13 mouse cellular contexts compared by ENCODE assay signal in genomic region chr8:114458113-114458784, GRCm38 (mm10). TPM values are rescaled to one million over a fixed set of nuclear protein-coding genes. Genes with fewer than 3 reads are reported as not detected.
DNase-seq lines count a peak whose midpoint lies in the region; ATAC-seq and TF ChIP-seq lines count a peak whose summit lies in the region.
"Had no signal": no experiment of that assay in that cellular context is flagged by ENCODE, and none has a peak within 500 bp of the region (broad histone marks: within the 10 kb centered on the region; RNA-seq: fewer than 3 reads in every experiment).

No protein-coding gene starts in this region.

- no peak for TF ChIP-seq CTCF in stomach, postnatal 0 days (IDR thresholded peaks at IDR 0.05; ENCODE audit: low read depth)

- WGBS in heart, embryonic 11.5 days (ENCODE audit: insufficient replicate concordance): 65% methylated on average over 25 of the region's 25 CpGs
- 55% methylated on average over 25 of the region's 25 CpGs for WGBS in intestine, embryonic 15.5 days
- 31% methylated on average over 25 of the region's 25 CpGs for WGBS in stomach, postnatal 0 days
- 83% methylated on average over 25 of the region's 25 CpGs for WGBS in hindbrain, embryonic 11.5 days

- no peak overlapping the region for H3K9ac ChIP-seq in heart, embryonic 11.5 days (ENCODE audit: low read depth, low read length)
- no peak overlapping the region for H3K9ac ChIP-seq in intestine, embryonic 15.5 days
- H3K9ac ChIP-seq in stomach, postnatal 0 days (ENCODE audit: low read length): no peak overlapping the region
- H3K9ac ChIP-seq in hindbrain, embryonic 11.5 days (ENCODE audit: low read depth, low read length): no peak overlapping the region
- H3K9ac ChIP-seq: hindbrain, embryonic 14.5 days had no signal

- no peak for TF ChIP-seq EP300 in stomach, postnatal 0 days (optimal IDR thresholded peaks at IDR 0.05)

- H3K27ac ChIP-seq in heart, embryonic 11.5 days (ENCODE audit: low read depth, low read length): no peak overlapping the region
- peak overlapping the region; percentile 48 for H3K27ac ChIP-seq in intestine, embryonic 15.5 days
- no peak overlapping the region for H3K27ac ChIP-seq in stomach, postnatal 0 days (replicated peaks)
- no peak overlapping the region for H3K27ac ChIP-seq in hindbrain, embryonic 11.5 days (ENCODE audit: low read depth, low read length)
- H3K27ac ChIP-seq: hindbrain, embryonic 14.5 days; left cerebral cortex, adult 2 months had no signal

- no peak for ATAC-seq in heart, embryonic 11.5 days (replicated peaks; ENCODE audit: insufficient number of reproducible peaks, low FRiP score, low TSS enrichment)
- ATAC-seq in intestine, embryonic 15.5 days: peak; percentile 79
- peak; percentile 39; the same call in 1 of the 2 replicates for ATAC-seq in stomach, postnatal 0 days (ENCODE audit: low FRiP score, low TSS enrichment)
- no peak for ATAC-seq in hindbrain, embryonic 11.5 days (ENCODE audit: low FRiP score)

- H3K4me2 ChIP-seq in heart, embryonic 11.5 days: no peak overlapping the region
- peak overlapping the region; percentile 3; the same call in 1 of the 2 replicates for H3K4me2 ChIP-seq in intestine, embryonic 15.5 days (replicated peaks)
- peak overlapping the region; percentile 31; the same call in 1 of the 2 replicates for H3K4me2 ChIP-seq in stomach, postnatal 0 days (replicated peaks; ENCODE audit: low read depth)
- H3K4me2 ChIP-seq in hindbrain, embryonic 11.5 days (replicated peaks; ENCODE audit: low read depth, low read length): no peak overlapping the region
- H3K4me2 ChIP-seq: hindbrain, embryonic 14.5 days had no signal

- peak; percentile 93 for DNase-seq in heart, adult 11 months
- peak; percentile 50 for DNase-seq in testis, postnatal 14 days (ENCODE audit: low spot score)
- no peak for DNase-seq in testis, postnatal 10 days (ENCODE audit: low spot score)
- no peak for DNase-seq in stomach, postnatal 0 days (ENCODE audit: low spot score)
- DNase-seq in hindbrain, embryonic 11.5 days (ENCODE audit: low spot score): no peak
- no peak for DNase-seq in adrenal gland, postnatal 4 days (ENCODE audit: low spot score in 2 of 2)
- DNase-seq: right cerebral cortex, postnatal 25 days had no signal

- H3K4me3 ChIP-seq in heart, embryonic 11.5 days (ENCODE audit: low read depth, low read length): no peak overlapping the region
- no peak overlapping the region for H3K4me3 ChIP-seq in intestine, embryonic 15.5 days (replicated peaks)
- no peak overlapping the region for H3K4me3 ChIP-seq in stomach, postnatal 0 days (ENCODE audit: low read depth, low read length)
- no peak overlapping the region for H3K4me3 ChIP-seq in hindbrain, embryonic 11.5 days (ENCODE audit: low read depth, low read length)
- H3K4me3 ChIP-seq: left cerebral cortex, adult 2 months had no signal

- H3K9me3 ChIP-seq in heart, embryonic 11.5 days (replicated peaks; ENCODE audit: control insufficient read depth, low read length): no peaks in the 10 kb centered on the region
- H3K9me3 ChIP-seq in intestine, embryonic 15.5 days: no peaks in the 10 kb centered on the region
- H3K9me3 ChIP-seq in stomach, postnatal 0 days (ENCODE audit: control insufficient read depth, low read length): no peaks in the 10 kb centered on the region
- no peaks in the 10 kb centered on the region for H3K9me3 ChIP-seq in hindbrain, embryonic 11.5 days (ENCODE audit: control insufficient read depth, low read length)

- no peaks in the 10 kb centered on the region for H3K36me3 ChIP-seq in heart, embryonic 11.5 days (ENCODE audit: control insufficient read depth, insufficient read depth, low read length)
- no peaks in the 10 kb centered on the region for H3K36me3 ChIP-seq in intestine, embryonic 15.5 days
- H3K36me3 ChIP-seq in stomach, postnatal 0 days (ENCODE audit: control insufficient read depth, insufficient read depth, low read length): no peaks in the 10 kb centered on the region
- no peaks in the 10 kb centered on the region for H3K36me3 ChIP-seq in hindbrain, embryonic 11.5 days (ENCODE audit: control insufficient read depth, insufficient read depth, low read length)

- H3K4me1 ChIP-seq in heart, embryonic 11.5 days (ENCODE audit: control insufficient read depth, insufficient read depth, low read length): peaks cover 7% of the 10 kb centered on the region; the same call in 1 of the 2 replicates
- H3K4me1 ChIP-seq in intestine, embryonic 15.5 days (replicated peaks): peaks cover 8% of the 10 kb centered on the region; the same call in 1 of the 2 replicates
- no peaks in the 10 kb centered on the region for H3K4me1 ChIP-seq in stomach, postnatal 0 days (replicated peaks; ENCODE audit: control insufficient read depth, insufficient read depth)
- no peaks in the 10 kb centered on the region for H3K4me1 ChIP-seq in hindbrain, embryonic 11.5 days (replicated peaks; ENCODE audit: control insufficient read depth, insufficient read depth, low read length)

- no peaks in the 10 kb centered on the region for H3K27me3 ChIP-seq in heart, embryonic 11.5 days (ENCODE audit: control insufficient read depth, insufficient read depth, low read length)
- no peaks in the 10 kb centered on the region for H3K27me3 ChIP-seq in intestine, embryonic 15.5 days (replicated peaks)
- H3K27me3 ChIP-seq in stomach, postnatal 0 days (ENCODE audit: control insufficient read depth, insufficient read depth, low read length): no peaks in the 10 kb centered on the region
- H3K27me3 ChIP-seq in hindbrain, embryonic 11.5 days (ENCODE audit: control insufficient read depth, insufficient read depth, low read length): no peaks in the 10 kb centered on the region

RNA-seq across cellular contexts. Expression of gene Wwox, which starts 18.8 kb away (rescaled TPM):
- 8.6 and 10.3 TPM in 2 replicates for polyA plus RNA-seq in heart, embryonic 11.5 days (2014; fragmentation: Nextera tagmentation; extraction: Ambion mirVana)
- 11.6 TPM in 2 replicates for polyA plus RNA-seq in intestine, embryonic 15.5 days (2015; fragmentation: Nextera tagmentation; extraction: Ambion mirVana)
- 9.2 and 10.2 TPM in 2 replicates for polyA plus RNA-seq in stomach, postnatal 0 days (2015; fragmentation: Nextera tagmentation; extraction: Ambion mirVana)
- 10.8 and 14.1 TPM in 2 replicates for polyA plus RNA-seq in hindbrain, embryonic 11.5 days (2014; fragmentation: Nextera tagmentation; extraction: Ambion mirVana)
- 10 to 100 TPM; 28.8 to 30.2 TPM for total RNA-seq in adrenal gland, postnatal 4 days (2021)

RNA-seq across cellular contexts. Expression of gene Clec3a, which starts 40.4 kb away (rescaled TPM):
- polyA plus RNA-seq in heart, embryonic 11.5 days (2014; fragmentation: Nextera tagmentation; extraction: Ambion mirVana): not detected in 2 replicates
- not detected in 2 replicates for polyA plus RNA-seq in intestine, embryonic 15.5 days (2015; fragmentation: Nextera tagmentation; extraction: Ambion mirVana)
- polyA plus RNA-seq in stomach, postnatal 0 days (2015; fragmentation: Nextera tagmentation; extraction: Ambion mirVana): not detected in 2 replicates
- polyA plus RNA-seq in hindbrain, embryonic 11.5 days (2014; fragmentation: Nextera tagmentation; extraction: Ambion mirVana): 0.28 TPM in 1 of 2 replicates, not detected in the other
- total RNA-seq in adrenal gland, postnatal 4 days (2021): not detected
- total RNA-seq: left cerebral cortex, adult 2 months had no signal
- polyA plus RNA-seq: cortical plate, adult 2 months; forebrain, embryonic 11.5 days; hindbrain, embryonic 14.5 days had no signal

Comparison
In these comparisons a context has a peak if more than half of its experiments do, and no peak if none do; other contexts are left out.
1. DNase-seq: peak in heart, adult 11 months (single experiment) and testis, postnatal 14 days (single experiment); none in testis, postnatal 10 days (single experiment), stomach, postnatal 0 days (single experiment), hindbrain, embryonic 11.5 days (single experiment) and adrenal gland, postnatal 4 days (0 of 2).
2. ATAC-seq: peak in intestine, embryonic 15.5 days (single experiment) and stomach, postnatal 0 days (single experiment); none in heart, embryonic 11.5 days (single experiment) and hindbrain, embryonic 11.5 days (single experiment).
3. H3K4me2 ChIP-seq: peak in intestine, embryonic 15.5 days (single experiment) and stomach, postnatal 0 days (single experiment); none in heart, embryonic 11.5 days (single experiment) and hindbrain, embryonic 11.5 days (single experiment).